ENCODE assay signal across 27 mouse cellular contexts in the genomic region with DNA sequence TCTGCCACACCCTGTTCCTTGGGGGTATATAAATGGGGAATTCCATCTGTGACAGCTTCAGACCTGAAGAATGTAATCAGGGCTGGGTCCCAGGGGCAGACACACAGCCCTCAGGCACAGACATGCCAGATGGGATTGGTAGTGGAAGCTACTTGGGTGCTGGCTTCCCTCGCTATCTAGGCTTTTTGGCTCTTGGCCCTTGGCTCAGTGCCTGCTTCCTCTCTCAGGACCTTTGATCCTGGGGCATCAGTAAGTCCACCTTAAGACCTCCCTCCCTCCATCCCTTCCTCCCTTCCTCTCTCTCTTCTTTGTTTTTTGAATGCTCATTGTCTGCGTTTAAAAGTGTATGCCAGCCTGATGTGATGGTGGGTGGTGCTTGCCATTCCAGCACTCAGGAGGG. TPM values are rescaled to one million over a fixed set of nuclear protein-coding genes. Genes with fewer than 3 reads are reported as not detected.
DNase-seq lines count a peak whose midpoint lies in the region; ATAC-seq and TF ChIP-seq lines count a peak whose summit lies in the region.
"Had no signal": no experiment of that assay in that cellular context is flagged by ENCODE, and none has a peak within 500 bp of the region (broad histone marks: within the 10 kb centered on the region; RNA-seq: fewer than 3 reads in every experiment).

No protein-coding gene starts in this region.

- DNase-seq in kidney, adult 11 months = peak; percentile 40
- peak; percentile 20 for DNase-seq in liver, adult 2 months (ENCODE audit: extremely low read depth, low read depth, low spot score)
- DNase-seq in liver, embryonic 11.5 days (ENCODE audit: low spot score) = no peak
- peak; percentile 73 to 79 for DNase-seq in kidney, postnatal 25 days
- no peak for DNase-seq in cerebellum, postnatal 25 days
- DNase-seq: adrenal gland, adult 2 months; adrenal gland, postnatal 25 days; B cell, adult 2 months; cerebellum, adult 11-12 months; cerebellum, adult 8-10 months; gastrocnemius, postnatal 10 days; gastrocnemius, postnatal 36 days; heart, adult 2 months had no signal

- no peak overlapping the region for H3K4me2 ChIP-seq in kidney, embryonic 15.5 days
- H3K4me2 ChIP-seq in liver, embryonic 11.5 days = no peak overlapping the region
- H3K4me2 ChIP-seq in hindbrain, embryonic 12.5 days (replicated peaks) = no peak overlapping the region
- H3K4me2 ChIP-seq: forebrain, embryonic 13.5 days; heart, embryonic 11.5 days; hindbrain, embryonic 13.5 days had no signal

- no peaks in the 10 kb centered on the region for H3K36me3 ChIP-seq in kidney, embryonic 15.5 days
- H3K36me3 ChIP-seq in liver, adult 2 months (ENCODE audit: control insufficient read depth, insufficient read depth, low read length) = no peaks in the 10 kb centered on the region
- H3K36me3 ChIP-seq in liver, embryonic 11.5 days (ENCODE audit: control insufficient read depth, insufficient read depth, low read length) = no peaks in the 10 kb centered on the region
- H3K36me3 ChIP-seq in hindbrain, embryonic 12.5 days = no peaks in the 10 kb centered on the region
- H3K36me3 ChIP-seq: forebrain, embryonic 10.5 days; G1E; hindbrain, embryonic 13.5 days had no signal

- TF ChIP-seq POLR2A in liver, adult 2 months (IDR thresholded peaks at IDR 0.05; ENCODE audit: extremely low read depth, insufficient read depth, low read length) = no peak

- H3K4me3 ChIP-seq in kidney, embryonic 15.5 days (replicated peaks) = no peak overlapping the region
- H3K4me3 ChIP-seq in liver, adult 2 months (ENCODE audit: insufficient read depth, low read depth, low read length) = no peak overlapping the region
- H3K4me3 ChIP-seq in liver, embryonic 11.5 days (ENCODE audit: low read depth, low read length) = no peak overlapping the region
- no peak overlapping the region for H3K4me3 ChIP-seq in hindbrain, embryonic 12.5 days
- H3K4me3 ChIP-seq: forebrain, embryonic 10.5 days; forebrain, embryonic 13.5 days; heart, adult 2 months; hindbrain, embryonic 13.5 days had no signal

- no peak overlapping the region for H3K27ac ChIP-seq in kidney, embryonic 15.5 days
- no peak overlapping the region for H3K27ac ChIP-seq in liver, adult 2 months (replicated peaks; ENCODE audit: insufficient read depth, low read depth, low read length)
- H3K27ac ChIP-seq in liver, embryonic 11.5 days (ENCODE audit: low read depth, low read length) = no peak overlapping the region
- H3K27ac ChIP-seq in hindbrain, embryonic 12.5 days = no peak overlapping the region
- H3K27ac ChIP-seq: forebrain, embryonic 10.5 days; forebrain, embryonic 13.5 days; heart, adult 2 months; hindbrain, embryonic 13.5 days had no signal

- TF ChIP-seq CTCF in liver, adult 2 months (IDR thresholded peaks at IDR 0.05; ENCODE audit: low read depth, low read length) = no peak

- H3K27me3 ChIP-seq in kidney, embryonic 15.5 days = no peaks in the 10 kb centered on the region
- H3K27me3 ChIP-seq in liver, adult 2 months (ENCODE audit: control insufficient read depth, insufficient read depth, low read length) = no peaks in the 10 kb centered on the region
- H3K27me3 ChIP-seq in liver, embryonic 11.5 days (replicated peaks; ENCODE audit: control insufficient read depth, insufficient read depth, low read length) = no peaks in the 10 kb centered on the region
- H3K27me3 ChIP-seq in hindbrain, embryonic 12.5 days = no peaks in the 10 kb centered on the region
- H3K27me3 ChIP-seq: forebrain, embryonic 13.5 days; hindbrain, embryonic 13.5 days; Patski had no signal

- no peaks in the 10 kb centered on the region for H3K9me3 ChIP-seq in kidney, embryonic 15.5 days (replicated peaks)
- H3K9me3 ChIP-seq in liver, embryonic 11.5 days (ENCODE audit: control insufficient read depth, low read length) = no peaks in the 10 kb centered on the region
- H3K9me3 ChIP-seq in hindbrain, embryonic 12.5 days (replicated peaks) = no peaks in the 10 kb centered on the region
- H3K9me3 ChIP-seq: forebrain, embryonic 10.5 days; forebrain, embryonic 13.5 days; G1E; hindbrain, embryonic 13.5 days had no signal

- H3K79me2 ChIP-seq in liver, adult 2 months (ENCODE audit: control insufficient read depth, insufficient read depth, low read length) = no peaks in the 10 kb centered on the region

- WGBS in kidney, embryonic 15.5 days = 51% methylated on average over 2 of the region's 2 CpGs
- 28% methylated on average over 2 of the region's 2 CpGs for WGBS in liver, adult 2 months
- WGBS in liver, embryonic 11.5 days = 59% methylated on average over 2 of the region's 2 CpGs
- 51% methylated on average over 2 of the region's 2 CpGs for WGBS in hindbrain, embryonic 12.5 days

- H3K4me1 ChIP-seq in kidney, embryonic 15.5 days = no peaks in the 10 kb centered on the region
- H3K4me1 ChIP-seq in liver, adult 2 months (ENCODE audit: control insufficient read depth, insufficient read depth, low read length) = no peaks in the 10 kb centered on the region
- no peaks in the 10 kb centered on the region for H3K4me1 ChIP-seq in liver, embryonic 11.5 days (replicated peaks; ENCODE audit: control insufficient read depth, insufficient read depth, low read length)
- no peaks in the 10 kb centered on the region for H3K4me1 ChIP-seq in hindbrain, embryonic 12.5 days
- H3K4me1 ChIP-seq: forebrain, embryonic 10.5 days; forebrain, embryonic 13.5 days; hindbrain, embryonic 13.5 days had no signal

- ATAC-seq in kidney, embryonic 15.5 days (replicated peaks; ENCODE audit: low FRiP score) = no peak
- ATAC-seq in liver, embryonic 11.5 days (replicated peaks; ENCODE audit: low FRiP score) = no peak
- no peak for ATAC-seq in hindbrain, embryonic 12.5 days (ENCODE audit: low FRiP score)
- ATAC-seq: forebrain, embryonic 13.5 days; forebrain, embryonic 16.5 days; hindbrain, embryonic 16.5 days; Patski had no signal

- H3K9ac ChIP-seq in kidney, embryonic 15.5 days = no peak overlapping the region
- no peak overlapping the region for H3K9ac ChIP-seq in liver, adult 2 months (ENCODE audit: low read depth, low read length)
- no peak overlapping the region for H3K9ac ChIP-seq in liver, embryonic 11.5 days (ENCODE audit: low read depth, low read length)
- no peak overlapping the region for H3K9ac ChIP-seq in hindbrain, embryonic 12.5 days
- H3K9ac ChIP-seq: forebrain, embryonic 13.5 days; hindbrain, embryonic 13.5 days had no signal

RNA-seq across cellular contexts. Expression of gene Ccdc114, which starts 16.0 kb away (rescaled TPM):
- polyA plus RNA-seq in kidney, embryonic 15.5 days (2015; fragmentation: Nextera tagmentation; extraction: Ambion mirVana) = 10.8 and 12.2 TPM in 2 replicates
- 0.18 TPM in 1 of 2 replicates, not detected in the other for total RNA-seq in liver, adult 2 months (2014; rRNA removed)
- 0.06 and 0.32 TPM in 2 replicates for polyA plus RNA-seq in liver, adult 2 months (2012; rRNA removed)
- polyA plus RNA-seq in liver, embryonic 11.5 days (2014; fragmentation: Nextera tagmentation; extraction: Ambion mirVana) = 2.4 and 4.3 TPM in 2 replicates
- 5.5 and 6.8 TPM in 2 replicates for polyA plus RNA-seq in hindbrain, embryonic 12.5 days (2016; fragmentation: Nextera tagmentation; extraction: Ambion mirVana)
- total RNA-seq: CH12.LX had no signal

RNA-seq across cellular contexts. Expression of gene Emp3, which starts 18.6 kb away (rescaled TPM):
- polyA plus RNA-seq in kidney, embryonic 15.5 days (2015; fragmentation: Nextera tagmentation; extraction: Ambion mirVana) = 164 and 194 TPM in 2 replicates
- 2.1 and 3.6 TPM in 2 replicates for total RNA-seq in liver, adult 2 months (2014; rRNA removed)
- polyA plus RNA-seq in liver, adult 2 months (2012; rRNA removed) = 8.5 and 13.6 TPM in 2 replicates
- polyA plus RNA-seq in liver, embryonic 11.5 days (2014; fragmentation: Nextera tagmentation; extraction: Ambion mirVana) = 91.8 and 99.6 TPM in 2 replicates
- 42.6 and 55.0 TPM in 2 replicates for polyA plus RNA-seq in hindbrain, embryonic 12.5 days (2016; fragmentation: Nextera tagmentation; extraction: Ambion mirVana)

RNA-seq across cellular contexts. Expression of gene Tmem143, which starts 43.1 kb away (rescaled TPM):
- polyA plus RNA-seq in kidney, embryonic 15.5 days (2015; fragmentation: Nextera tagmentation; extraction: Ambion mirVana) = 6.2 and 6.5 TPM in 2 replicates
- 16.6 and 27.7 TPM in 2 replicates for total RNA-seq in liver, adult 2 months (2014; rRNA removed)
- polyA plus RNA-seq in liver, adult 2 months (2012; rRNA removed) = 53.7 and 59.5 TPM in 2 replicates
- polyA plus RNA-seq in liver, embryonic 11.5 days (2014; fragmentation: Nextera tagmentation; extraction: Ambion mirVana) = 4.0 and 5.8 TPM in 2 replicates
- polyA plus RNA-seq in hindbrain, embryonic 12.5 days (2016; fragmentation: Nextera tagmentation; extraction: Ambion mirVana) = 3.4 and 5.2 TPM in 2 replicates

RNA-seq across cellular contexts. Expression of gene Syngr4, which starts 43.3 kb away (rescaled TPM):
- 0.93 and 1.1 TPM in 2 replicates for polyA plus RNA-seq in kidney, embryonic 15.5 days (2015; fragmentation: Nextera tagmentation; extraction: Ambion mirVana)
- not detected in 2 replicates for total RNA-seq in liver, adult 2 months (2014; rRNA removed)
- 0.12 TPM in 1 of 2 replicates, not detected in the other for polyA plus RNA-seq in liver, adult 2 months (2012; rRNA removed)
- 1.0 and 1.3 TPM in 2 replicates for polyA plus RNA-seq in liver, embryonic 11.5 days (2014; fragmentation: Nextera tagmentation; extraction: Ambion mirVana)
- 0.52 TPM in 1 of 2 replicates, not detected in the other for polyA plus RNA-seq in hindbrain, embryonic 12.5 days (2016; fragmentation: Nextera tagmentation; extraction: Ambion mirVana)
- total RNA-seq: adrenal gland, adult 2 months; CH12.LX; gastrocnemius, adult 18-20 months; gastrocnemius, postnatal 36 days; heart, adult 2 months; heart, postnatal 25 days; hematopoietic stem cell, adult 5-6 weeks had no signal
- polyA plus RNA-seq: forebrain, embryonic 16.5 days; hindbrain, embryonic 16.5 days had no signal

Comparison
In these comparisons a context has a peak if more than half of its experiments do, and no peak if none do; other contexts are left out.
1. DNase-seq: peak in kidney, adult 11 months (single experiment), liver, adult 2 months (single experiment) and kidney, postnatal 25 days (2 of 2); none in liver, embryonic 11.5 days (single experiment) and cerebellum, postnatal 25 days (0 of 2).